Mouse (Mus musculus) CH12.LX (cell line): ENCODE measurements at regions not wholly inside any gene's neighbourhood (a gene's known extent, or its start where the extent isn't known, plus 50 kb on each side); places are given as distances from the start of the nearest gene placed in this dataset.

Source experiments
- CTCF ChIP-seq, 2 experiments: IDR thresholded peaks in 1 of 2; conservative IDR thresholded peaks in 1 of 2; 2 replicates each; pipeline ENCODE4 v1.5.1; 2011 to 2012; ENCODE audit warnings: low read depth in 2 of 2, low read length in 2 of 2, improper control_type of control experiment in 1 of 2, inconsistent platforms in 1 of 2, mild to moderate bottlenecking in 1 of 2, moderate library complexity in 1 of 2
- EP300 ChIP-seq: IDR thresholded peaks from 2 replicates; pipeline ENCODE4 v1.6.1; 2011; ENCODE audit warnings: low read length, improper control_type of control experiment
- ETS1 ChIP-seq: conservative IDR thresholded peaks from 2 replicates; pipeline ENCODE4 v1.6.1; 2012; ENCODE audit warnings: low read depth, mild to moderate bottlenecking, inconsistent platforms, low read length, improper control_type of control experiment, moderate library complexity
- HCFC1 ChIP-seq: IDR thresholded peaks from 2 replicates; pipeline ENCODE4 v1.6.1; 2012; ENCODE audit warnings: low read depth, mild to moderate bottlenecking, inconsistent platforms, low read length, improper control_type of control experiment
- RCOR1 ChIP-seq: conservative IDR thresholded peaks from 2 replicates; pipeline ENCODE4 v1.6.1; 2012; ENCODE audit warnings: low read depth, mild to moderate bottlenecking, inconsistent platforms, low read length, improper control_type of control experiment
- SMC3 ChIP-seq: IDR thresholded peaks from 2 replicates; pipeline ENCODE4 v1.6.1; 2011; ENCODE audit warnings: low read depth, low read length, improper control_type of control experiment
- ZC3H11A ChIP-seq: IDR thresholded peaks from 2 replicates; pipeline ENCODE4 v1.6.1; 2012; ENCODE audit warnings: low read depth, mild to moderate bottlenecking, inconsistent platforms, low read length, improper control_type of control experiment
- ZNF384 ChIP-seq: IDR thresholded peaks from 2 replicates; pipeline ENCODE4 v1.6.1; 2012; ENCODE audit warnings: low read depth, low read length, improper control_type of control experiment, inconsistent platforms

GRCm38 (mm10) chr12:33580809-33581208, 151.4 kb downstream of the Twistnb start:
- TF ChIP-seq ZNF384 = no peak
- no peak for TF ChIP-seq HCFC1
- no peak for TF ChIP-seq ETS1
- no peak for TF ChIP-seq CTCF (conservative IDR thresholded peaks at IDR 0.05 in 1 of 2, IDR thresholded peaks at IDR 0.05 in 1 of 2; ENCODE audit: low read depth in 2 of 2, low read length in 2 of 2)
- TF ChIP-seq RCOR1 = no peak
- no peak for TF ChIP-seq ZC3H11A
- no peak for TF ChIP-seq EP300
- TF ChIP-seq SMC3 = no peak
